Mouse (Mus musculus) layer of hippocampus, adult 9-10 months (tissue): ENCODE results near the gene Dglucy.
"Not testable (repeated sequence)": the region's sequence is repeated elsewhere in the genome, so short reads cannot be mapped to it uniquely, and the experiment has no call there.

Source experiments
- DNase-seq: peaks from one replicate; pipeline ENCODE4 v3.0.0; 2022; ENCODE audit warnings: low spot score

Gene Dglucy

GRCm38 (mm10) chr12:100781428-100782120 lies 2.7 kb downstream of the Dglucy start:
- DNase-seq = no peak

- DNase-seq = no peak
Measured at GRCm38 (mm10) chr12:100784152-100784551, 5.3 kb downstream of the Dglucy start.

DNA sequence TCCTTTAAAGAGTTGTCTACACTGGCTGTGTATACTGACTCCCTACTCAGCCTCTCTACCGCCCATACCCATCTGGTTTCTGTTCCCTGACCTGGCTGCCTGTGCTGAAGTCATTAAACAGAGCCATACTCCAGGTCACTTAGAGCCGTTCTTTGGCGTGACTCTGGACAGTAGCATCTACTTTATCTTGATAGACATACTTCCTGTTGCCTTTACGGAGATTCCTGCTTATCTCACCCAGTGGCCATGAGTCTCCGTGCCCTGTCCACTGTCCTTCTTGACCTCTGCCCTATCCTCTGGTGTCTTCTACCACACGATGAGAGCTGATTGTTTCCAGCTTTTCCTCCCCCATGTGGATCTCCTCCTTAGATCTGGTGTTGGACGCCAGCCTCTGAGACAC lies 6.5 kb downstream of the Dglucy start:
- no peak for DNase-seq

GRCm38 (mm10) chr12:100789981-100790550 lies 11.2 kb downstream of the Dglucy start:
- no peak for DNase-seq

DNA sequence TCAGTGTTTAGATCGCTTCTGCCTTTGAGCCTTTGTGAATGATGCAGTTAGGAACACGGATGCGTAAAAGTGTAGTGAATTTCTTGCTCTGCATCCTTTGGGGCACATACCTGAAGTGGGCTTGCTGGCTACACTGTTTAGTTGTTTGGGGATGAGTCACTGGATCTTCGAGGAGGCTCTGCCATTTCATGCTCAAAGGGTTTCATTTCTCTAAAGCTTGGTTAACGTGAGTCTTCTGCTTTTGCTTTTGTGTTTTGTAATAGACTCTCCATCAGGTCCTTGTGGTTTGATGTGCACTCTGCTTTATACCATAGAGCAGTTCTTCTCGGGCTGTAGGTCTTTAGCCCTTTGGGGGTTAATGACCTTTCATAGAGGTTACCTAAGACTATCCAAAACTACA lies 12.6 kb downstream of the Dglucy start:
- no peak for DNase-seq

DNA sequence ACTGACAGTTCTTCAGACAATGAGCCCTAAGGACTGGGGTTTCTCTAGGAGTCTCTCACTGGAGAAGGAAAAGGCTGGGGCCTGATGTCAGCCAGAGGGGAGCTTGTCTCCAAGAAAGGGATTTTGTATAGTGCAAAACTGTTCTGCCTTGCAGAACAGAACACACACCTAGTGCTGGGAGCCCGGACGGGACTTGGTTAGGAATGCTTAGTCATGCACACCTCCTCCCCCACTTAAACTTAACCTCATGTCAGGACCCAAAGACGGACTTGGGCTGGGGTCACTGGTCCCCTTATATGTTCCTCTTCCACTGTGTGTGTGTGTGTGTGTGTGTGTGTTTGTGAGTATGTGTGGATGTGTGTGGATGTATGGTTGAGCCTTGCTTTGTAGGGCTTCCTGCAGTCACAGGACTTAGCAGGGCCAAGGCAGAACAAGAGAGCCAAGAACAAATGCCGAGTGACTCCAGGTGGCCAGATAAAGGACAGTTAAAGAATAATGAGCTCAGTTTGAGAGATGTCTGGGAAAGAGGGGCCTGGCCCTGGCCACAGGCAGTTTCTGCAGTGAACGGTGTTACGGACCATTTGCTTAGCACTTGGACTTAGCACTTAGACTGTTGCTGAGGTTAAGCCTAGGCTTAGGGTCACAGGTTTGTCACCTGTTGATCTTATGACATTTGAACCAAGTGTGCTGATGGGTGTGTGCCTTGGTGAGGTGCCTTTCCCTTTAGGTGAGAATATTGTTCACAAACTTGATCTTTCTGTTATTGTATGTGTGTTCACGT lies 15.8 kb downstream of the Dglucy start:
- DNase-seq = no peak

DNA sequence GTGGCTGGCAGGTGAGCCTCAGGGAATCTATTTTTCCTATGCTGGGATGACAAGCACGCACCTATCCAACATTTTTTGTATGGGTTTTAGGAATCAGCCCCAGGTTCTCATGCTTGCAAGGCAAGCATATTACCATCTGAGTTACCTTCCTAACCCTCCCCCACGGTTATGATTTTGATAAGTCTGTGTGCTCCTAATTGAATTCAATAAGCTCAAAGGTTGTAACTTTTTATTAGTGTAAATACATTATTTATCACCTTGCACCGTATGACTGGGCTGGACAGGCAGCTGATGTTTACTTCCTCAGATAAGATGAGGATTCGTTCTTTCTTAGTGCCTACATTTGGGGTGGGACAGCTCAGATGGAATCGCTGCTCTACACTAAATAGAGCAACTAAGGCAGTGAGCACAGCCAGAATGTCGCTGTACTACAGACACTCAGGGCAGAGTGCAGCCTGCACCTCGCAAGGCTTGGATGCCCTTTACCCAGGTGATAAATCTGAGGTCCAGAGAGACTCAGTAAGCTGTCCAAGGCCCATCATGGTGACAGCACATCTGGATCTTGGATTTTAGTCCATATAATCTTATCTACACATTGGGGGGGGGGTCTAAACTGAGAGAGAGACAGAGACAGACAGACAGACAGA lies 16.7 kb downstream of the Dglucy start:
- no peak for DNase-seq

DNA sequence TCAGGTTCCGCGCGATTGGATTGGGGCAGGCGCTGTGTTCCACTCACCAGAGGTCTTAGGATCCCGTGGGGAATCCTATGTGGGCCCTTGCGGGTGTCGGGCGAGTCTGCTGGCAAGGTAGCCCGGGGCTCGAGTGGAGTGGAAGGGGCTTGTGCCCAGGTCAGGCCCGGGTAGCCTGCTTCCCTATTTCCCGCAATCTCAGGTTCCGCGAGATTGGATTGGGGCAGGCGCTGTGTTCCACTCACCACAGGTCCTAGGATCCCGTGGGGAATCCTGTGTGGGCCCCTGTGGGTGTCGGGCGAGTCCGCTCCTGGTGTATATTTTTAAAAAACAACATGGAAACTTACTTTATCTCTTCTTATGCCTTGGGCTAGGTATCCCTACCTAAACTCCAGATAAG lies 24.5 kb downstream of the Dglucy start:
- not testable (repeated sequence) for DNase-seq

- DNase-seq = no peak
Measured at GRCm38 (mm10) chr12:100807280-100807679, 28.4 kb downstream of the Dglucy start.

DNA sequence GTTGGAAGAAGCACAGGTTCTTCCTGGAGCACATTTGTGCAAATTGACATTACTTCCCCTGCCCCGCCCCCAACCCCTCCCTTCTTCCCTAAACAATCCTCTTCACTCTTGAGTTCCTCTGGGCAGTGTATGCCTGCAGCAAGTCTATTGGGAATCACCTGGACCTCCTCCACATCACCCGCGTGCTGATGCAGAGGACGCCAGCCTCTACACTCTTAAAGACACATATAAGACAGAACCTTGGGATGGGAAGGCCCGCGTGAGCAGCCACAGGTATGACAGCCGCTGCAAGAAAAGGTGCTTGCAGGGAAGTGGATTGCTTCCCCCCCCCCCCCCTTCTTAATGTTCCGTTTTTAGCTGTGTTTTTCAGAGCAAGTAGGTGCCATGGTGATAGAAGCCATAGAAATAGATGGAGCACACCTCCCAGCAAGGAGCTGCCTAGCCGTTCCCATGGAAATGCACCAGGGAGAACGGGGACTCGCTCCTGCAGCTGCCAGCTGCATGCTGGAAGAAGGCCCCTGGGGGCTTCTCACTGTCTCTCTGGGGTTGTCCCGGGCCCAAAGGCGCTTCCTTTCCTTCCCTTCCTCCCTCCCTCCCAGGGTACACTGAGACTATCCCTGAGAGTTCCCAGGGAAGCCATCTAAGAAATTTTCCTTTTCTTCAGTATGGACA lies 29.9 kb downstream of the Dglucy start:
- no peak for DNase-seq

DNA sequence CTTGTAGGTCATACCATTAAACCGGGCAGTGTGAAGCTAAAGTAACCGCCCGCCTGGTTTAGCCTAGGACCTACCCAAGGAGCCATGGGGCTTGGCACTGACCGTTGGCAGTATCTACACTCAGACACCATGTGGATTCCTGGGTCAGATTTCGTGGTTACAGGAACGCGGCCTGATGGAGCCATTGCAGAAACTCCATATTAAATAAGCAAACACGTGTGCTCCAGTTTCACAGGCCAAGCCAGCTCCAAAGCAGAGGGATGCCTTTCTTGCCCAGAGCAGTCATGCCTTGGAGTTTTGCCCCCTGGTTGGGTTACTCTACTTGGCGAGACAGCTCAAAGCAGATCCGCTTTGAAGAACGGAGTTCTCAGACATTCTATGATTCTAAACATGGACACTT lies 31.7 kb downstream of the Dglucy start:
- DNase-seq = no peak

DNA sequence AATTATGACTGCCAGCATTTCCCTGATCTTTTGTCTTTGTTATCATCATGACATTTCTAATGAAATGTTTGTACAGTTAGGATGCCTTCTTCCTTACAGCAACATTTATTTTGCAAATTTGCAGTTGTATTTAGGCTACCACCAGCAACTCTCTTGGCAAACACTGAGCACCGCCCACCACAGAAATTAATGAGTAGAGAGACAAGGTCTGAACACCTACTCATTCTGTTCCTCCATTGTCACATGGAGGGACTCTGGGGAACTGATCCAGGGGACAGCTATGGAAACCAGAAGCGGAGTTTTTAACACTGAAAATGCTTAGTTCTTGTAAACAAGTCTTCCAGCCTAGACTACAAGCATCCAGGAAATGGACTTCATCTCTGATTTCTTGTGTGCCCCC lies 35.0 kb downstream of the Dglucy start:
- DNase-seq = no peak

GRCm38 (mm10) chr12:100814671-100815070 lies 35.8 kb downstream of the Dglucy start:
- no peak for DNase-seq

GRCm38 (mm10) chr12:100816906-100817305 lies 38.0 kb downstream of the Dglucy start:
- no peak for DNase-seq

- no peak for DNase-seq
Measured at GRCm38 (mm10) chr12:100819965-100820364, 41.1 kb downstream of the Dglucy start.

GRCm38 (mm10) chr12:100831021-100831420 lies 52.2 kb downstream of the Dglucy start:
- no peak for DNase-seq

DNA sequence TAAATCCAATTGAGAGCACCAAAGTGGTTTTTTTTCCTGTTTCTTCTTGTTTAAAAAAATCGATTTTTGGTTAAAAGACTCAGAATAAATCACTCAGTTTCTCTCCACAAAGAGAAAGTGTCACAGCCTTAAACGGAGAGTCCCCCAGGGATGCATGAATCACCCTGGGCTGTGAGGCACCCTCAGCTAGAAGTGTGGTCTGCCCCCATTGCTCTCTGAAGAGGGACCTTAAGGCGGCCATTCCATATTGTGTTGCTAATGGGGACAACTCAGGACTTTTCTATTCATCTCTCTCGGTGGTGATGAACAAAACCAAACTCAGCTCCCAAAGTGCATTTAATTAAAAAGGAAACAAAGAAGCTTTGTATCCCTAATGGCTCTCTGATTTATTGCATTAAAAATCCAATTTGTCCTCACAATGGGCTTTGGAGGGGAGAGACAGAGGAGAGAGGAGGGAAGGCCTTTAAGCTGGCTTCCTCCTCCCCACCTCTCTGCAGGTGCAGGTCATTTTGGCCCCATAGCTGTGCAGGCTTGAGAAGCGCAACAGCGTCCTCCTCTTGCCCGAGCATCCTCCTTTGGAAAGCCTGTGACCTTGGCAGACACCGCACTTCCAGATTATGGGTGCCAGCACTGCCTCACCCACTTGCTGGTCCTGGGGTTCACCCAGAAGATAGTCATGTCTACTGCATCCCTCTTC lies 52.9 kb downstream of the Dglucy start:
- no peak for DNase-seq

- no peak for DNase-seq
Measured at GRCm38 (mm10) chr12:100837208-100837607, 58.4 kb downstream of the Dglucy start.

DNA sequence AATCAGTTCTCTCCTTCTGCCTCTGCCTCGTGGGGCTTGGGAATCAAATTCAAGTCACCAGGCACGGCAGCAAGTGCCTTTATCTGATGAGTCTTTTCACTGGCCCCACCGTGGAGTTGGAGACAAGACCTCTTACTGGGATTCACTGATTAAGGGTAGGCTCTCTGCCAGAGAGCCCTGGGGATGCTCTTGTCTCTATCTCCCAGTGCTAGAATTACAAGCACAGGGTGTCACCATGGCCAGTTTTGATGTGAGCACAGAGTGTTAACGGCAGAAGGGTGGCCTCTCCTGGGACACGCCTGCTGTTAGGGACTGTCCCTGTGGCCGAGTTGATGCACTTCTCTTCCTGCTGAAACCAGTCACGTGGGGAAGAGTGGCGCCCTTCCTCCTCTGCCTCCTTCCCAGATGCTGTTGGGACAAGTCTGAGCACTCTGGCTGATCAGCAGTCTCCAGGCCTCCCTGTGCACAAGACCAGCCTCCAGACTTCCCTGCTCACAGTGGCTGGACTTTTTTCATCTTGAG lies 60.3 kb downstream of the Dglucy start:
- DNase-seq = no peak

DNA sequence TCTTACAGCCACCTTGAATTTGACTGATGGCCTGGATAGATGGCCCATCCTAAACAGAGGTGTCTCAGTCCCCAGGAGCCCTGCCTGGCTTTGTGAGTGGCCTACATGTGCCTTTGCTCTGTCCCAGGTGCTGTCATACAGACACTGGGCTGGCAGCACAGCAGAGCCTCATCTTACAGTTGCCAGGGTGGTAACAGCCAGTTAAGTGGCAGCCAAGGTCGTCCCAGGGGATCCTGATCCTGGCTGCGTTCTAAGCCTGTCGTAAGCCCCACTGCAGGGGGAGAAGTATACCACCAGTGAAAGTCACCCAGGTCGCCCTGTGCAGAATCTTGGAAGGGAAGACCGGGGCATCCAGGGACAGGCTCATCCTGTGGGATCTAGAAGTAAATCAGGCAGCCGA lies 61.1 kb downstream of the Dglucy start:
- DNase-seq = no peak

DNA sequence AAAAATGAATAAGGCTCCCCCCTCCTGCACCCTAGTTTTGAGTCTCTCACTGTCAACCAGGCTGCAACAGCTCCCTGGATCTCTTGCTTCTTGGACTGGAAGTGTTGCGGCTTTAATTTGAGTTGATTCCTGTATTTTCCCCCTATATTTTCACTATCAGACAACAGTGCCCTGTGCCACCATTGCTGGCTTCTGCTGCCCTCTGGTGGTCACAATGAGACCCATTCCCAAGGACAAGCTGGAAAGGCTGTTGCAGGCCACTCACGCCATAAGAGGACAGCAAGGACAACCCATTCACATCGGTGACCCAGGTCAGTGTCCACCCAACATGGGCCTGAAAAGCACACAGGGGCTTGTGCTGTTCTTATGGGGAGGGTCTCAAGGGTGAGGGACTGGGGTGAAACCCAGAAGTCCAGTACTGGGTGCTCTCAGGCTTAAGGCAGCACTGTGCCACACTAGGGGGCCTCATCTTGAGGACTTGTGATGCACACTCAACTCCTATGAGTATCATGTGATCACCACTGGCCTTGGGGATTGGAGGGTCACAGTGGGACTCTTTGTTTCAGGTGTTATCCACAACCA lies 62.4 kb downstream of the Dglucy start:
- DNase-seq = peak; percentile 89
